Mouse (Mus musculus): ENCODE measurements around the gene Prss16.

DNA sequence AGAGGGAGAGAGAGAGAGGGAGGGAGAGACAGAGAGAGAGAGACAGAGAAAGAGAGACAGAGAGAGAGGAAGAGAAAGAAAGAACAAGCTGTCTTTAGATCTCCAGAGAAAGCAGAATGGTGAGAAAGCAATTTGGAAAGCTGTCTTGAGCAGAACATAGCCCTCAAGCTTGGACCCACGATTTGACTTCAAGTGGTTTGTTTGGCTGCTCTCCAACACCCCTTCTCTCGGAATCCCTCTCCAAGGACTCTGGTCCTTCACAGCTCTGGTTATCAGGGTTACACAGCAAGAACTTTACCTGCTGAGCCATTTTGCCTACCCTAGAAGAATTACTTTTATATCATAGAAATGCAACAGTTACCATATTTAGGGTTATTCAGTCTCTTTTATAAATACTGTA, 39.7 kb downstream of the Prss16 start:
- TF ChIP-seq CTCF (IDR thresholded peaks at IDR 0.05; ENCODE audit: control insufficient read depth, insufficient read depth, low read length) (no peak), POLR2A (IDR thresholded peaks at IDR 0.05; ENCODE audit: borderline replicate concordance, control insufficient read depth, low read depth, low read length) (no peak)

Data from bone marrow, adult 2 months (tissue).